In genomic region chr15:101006251-101007040, GRCm38 (mm10) we compare ENCODE assay signal across 8 mouse cellular contexts. TPM values are rescaled to one million over a fixed set of nuclear protein-coding genes. Genes with fewer than 3 reads are reported as not detected.
DNase-seq lines count a peak whose midpoint lies in the region; ATAC-seq and TF ChIP-seq lines count a peak whose summit lies in the region.

No protein-coding gene starts in this region.

- peak overlapping the region; percentile 60 for H3K4me2 ChIP-seq in lung, embryonic 14.5 days

- DNase-seq in MEL (ENCODE audit: low read depth, low spot score) = peak; percentile 63
- peak; percentile 83 for DNase-seq in embryo, embryonic 10 days (ENCODE audit: low spot score)
- DNase-seq in heart, adult 2 months = peak; percentile 60 to 68
- peak; percentile 61 for DNase-seq in kidney, adult 18-20 months
- DNase-seq in lung, embryonic 14.5 days = peak; percentile 75
- DNase-seq in ovary, postnatal 10 days (ENCODE audit: low spot score) = peak; percentile 7
- no peak for DNase-seq in thymus, postnatal 4 days

- TF ChIP-seq RAD21 in MEL (IDR thresholded peaks at IDR 0.05; ENCODE audit: low read depth, low read length) = no peak

- TF ChIP-seq CTCF in MEL (IDR thresholded peaks at IDR 0.05 in 2 of 3, conservative IDR thresholded peaks at IDR 0.05 in 1 of 3; ENCODE audit: control insufficient read depth in 1 of 3, insufficient read depth in 1 of 3, low read depth in 2 of 3, low read length in 3 of 3, poor library complexity in 1 of 3, severe bottlenecking in 1 of 3) = no peak
- TF ChIP-seq CTCF in heart, adult 2 months (IDR thresholded peaks at IDR 0.05) = no peak
- no peak for TF ChIP-seq CTCF in lung, embryonic 14.5 days (IDR thresholded peaks at IDR 0.05; ENCODE audit: low read depth)

- TF ChIP-seq POLR2A in MEL (IDR thresholded peaks at IDR 0.05; ENCODE audit: control insufficient read depth in 1 of 2, insufficient read depth in 1 of 2, low read depth in 1 of 2, low read length in 2 of 2, poor library complexity in 1 of 2) = no peak
- TF ChIP-seq POLR2A in heart, adult 2 months (IDR thresholded peaks at IDR 0.05; ENCODE audit: insufficient read depth, low read depth, low read length) = no peak

- no peak overlapping the region for H3K27ac ChIP-seq in MEL (ENCODE audit: control insufficient read depth, low read depth, low read length)
- H3K27ac ChIP-seq in heart, adult 2 months = no peak overlapping the region; the same call in 1 of the 2 replicates
- H3K27ac ChIP-seq in lung, embryonic 14.5 days (ENCODE audit: low read depth) = no peak overlapping the region

- ATAC-seq in lung, embryonic 14.5 days (ENCODE audit: insufficient read depth) = peak; percentile 92
- ATAC-seq in cerebellum, adult (ENCODE audit: insufficient number of reproducible peaks, low FRiP score, low TSS enrichment) = no peak

- H3K27me3 ChIP-seq in MEL (ENCODE audit: control insufficient read depth in 1 of 2, insufficient read depth in 2 of 2, low read length in 2 of 2) = no peaks in the 10 kb centered on the region
- H3K27me3 ChIP-seq in heart, adult 2 months (ENCODE audit: control insufficient read depth, insufficient read depth, low read length) = no peaks in the 10 kb centered on the region
- H3K27me3 ChIP-seq in lung, embryonic 14.5 days (ENCODE audit: insufficient read depth, low read length) = 0 out of 2 replicates have a peak, but pooled peaks cover 4% of the 10 kb centered on the region

- no peaks in the 10 kb centered on the region for H3K36me3 ChIP-seq in MEL (ENCODE audit: control insufficient read depth in 1 of 2, insufficient read depth in 2 of 2, low read length in 2 of 2)
- H3K36me3 ChIP-seq in heart, adult 2 months (ENCODE audit: control insufficient read depth, insufficient read depth, low read length) = no peaks in the 10 kb centered on the region
- no peaks in the 10 kb centered on the region for H3K36me3 ChIP-seq in lung, embryonic 14.5 days (ENCODE audit: insufficient read depth)

- H3K9ac ChIP-seq in MEL (ENCODE audit: control insufficient read depth, low read depth, low read length, poor library complexity, severe bottlenecking) = no peak overlapping the region
- 0 out of 2 replicates have a peak overlapping the region, but pooled peaks have one; percentile 9 for H3K9ac ChIP-seq in heart, adult 2 months (ENCODE audit: low read depth, low read length)
- peak overlapping the region; percentile 13 for H3K9ac ChIP-seq in lung, embryonic 14.5 days

- H3K4me1 ChIP-seq in MEL (ENCODE audit: control insufficient read depth in 1 of 2, insufficient read depth in 2 of 2, low read length in 2 of 2) = peaks cover 0 to 6% of the 10 kb centered on the region in 2 experiments; a peak in 2 of 4 replicates
- H3K4me1 ChIP-seq in heart, adult 2 months (ENCODE audit: control insufficient read depth, insufficient read depth, low read length) = peaks cover 2% of the 10 kb centered on the region; the same call in 1 of the 2 replicates
- H3K4me1 ChIP-seq in lung, embryonic 14.5 days (ENCODE audit: insufficient read depth) = 0 out of 2 replicates have a peak, but pooled peaks cover 3% of the 10 kb centered on the region

- H3K79me2 ChIP-seq in MEL (ENCODE audit: control insufficient read depth, insufficient read depth, low read length, poor library complexity) = no peaks in the 10 kb centered on the region
- no peaks in the 10 kb centered on the region for H3K79me2 ChIP-seq in heart, adult 2 months (replicated peaks; ENCODE audit: control insufficient read depth, insufficient read depth, low read length)

- peak overlapping the region; percentile 43 to 46; a peak in 3 of 4 replicates for H3K4me3 ChIP-seq in MEL (ENCODE audit: control insufficient read depth in 1 of 2, insufficient read depth in 1 of 2, low read depth in 2 of 2, low read length in 2 of 2)
- peak overlapping the region; percentile 29 for H3K4me3 ChIP-seq in heart, adult 2 months
- H3K4me3 ChIP-seq in lung, embryonic 14.5 days (ENCODE audit: low read depth, low read length) = peak overlapping the region; percentile 37

- 14% methylated on average over 14 of the region's 15 CpGs for WGBS in heart, adult 2 months
- WGBS in lung, embryonic 14.5 days = 13% methylated on average over 14 of the region's 15 CpGs

- no peaks in the 10 kb centered on the region for H3K9me3 ChIP-seq in MEL (replicated peaks; ENCODE audit: insufficient read depth, low read length)
- no peaks in the 10 kb centered on the region for H3K9me3 ChIP-seq in lung, embryonic 14.5 days (ENCODE audit: low read depth, low read length)

- no peak for TF ChIP-seq EP300 in MEL (IDR thresholded peaks at IDR 0.05; ENCODE audit: low read depth in 1 of 2, low read length in 2 of 2)
- TF ChIP-seq EP300 in heart, adult 2 months (IDR thresholded peaks at IDR 0.05; ENCODE audit: insufficient read depth, low read depth, low read length) = no peak

- intact Hi-C loops in heart, adult 2 months (cut with DNase I) = no loop called here

TF ChIP-seq in MEL, 35 proteins besides CTCF, POLR2A, EP300 and RAD21:
- TF ChIP-seq USF1 (IDR thresholded peaks at IDR 0.05; ENCODE audit: low read depth, low read length) (peak; percentile 68), MAX (IDR thresholded peaks at IDR 0.05; ENCODE audit: low read length) (0 out of 2 replicates have a peak, but pooled peaks have one; percentile 30), E2F4 (IDR thresholded peaks at IDR 0.05; ENCODE audit: borderline replicate concordance, low read depth, low read length) (no peak), SIN3A (IDR thresholded peaks at IDR 0.05; ENCODE audit: low read length) (no peak), TBP (IDR thresholded peaks at IDR 0.05; ENCODE audit: low read depth, low read length) (no peak), CHD2 (IDR thresholded peaks at IDR 0.05; ENCODE audit: low read length) (no peak), JUND (IDR thresholded peaks at IDR 0.05; ENCODE audit: low read depth, low read length) (no peak)

RNA-seq across cellular contexts. Expression of gene Gm47841, which starts 40.8 kb away (rescaled TPM):
- not detected in 2 replicates for total RNA-seq in MEL (2012; rRNA removed)
- not detected for polyA plus RNA-seq in MEL (2012; ENCODE audit: insufficient read depth in 1 of 2, insufficient read length in 2 of 2, low read depth in 1 of 2, low replicate concordance in 2 of 2, missing spikeins in 1 of 2)
- not detected for total RNA-seq in heart, adult 2 months (2021)
- polyA plus RNA-seq in heart, adult 2 months (2012; rRNA removed) = not detected in 2 replicates
- not detected in 2 replicates for polyA plus RNA-seq in lung, embryonic 14.5 days (2014; fragmentation: Nextera tagmentation; extraction: Ambion mirVana)
